Mouse (Mus musculus) heart, postnatal 0 days (tissue): Measurements from ENCODE around the gene Methig1.
"Not testable (repeated sequence)": the region's sequence is repeated elsewhere in the genome, so short reads cannot be mapped to it uniquely, and the experiment has no call there.

Source experiments
- CTCF ChIP-seq: IDR thresholded peaks from 2 replicates; pipeline ENCODE4 v1.5.1; 2016; ENCODE audit warnings: antibody characterized with exemption, control low read depth, low read depth
- EP300 ChIP-seq: IDR thresholded peaks from 2 replicates; pipeline ENCODE4 v1.6.1; 2016; ENCODE audit warnings: antibody characterized with exemption, low read depth

DNA sequence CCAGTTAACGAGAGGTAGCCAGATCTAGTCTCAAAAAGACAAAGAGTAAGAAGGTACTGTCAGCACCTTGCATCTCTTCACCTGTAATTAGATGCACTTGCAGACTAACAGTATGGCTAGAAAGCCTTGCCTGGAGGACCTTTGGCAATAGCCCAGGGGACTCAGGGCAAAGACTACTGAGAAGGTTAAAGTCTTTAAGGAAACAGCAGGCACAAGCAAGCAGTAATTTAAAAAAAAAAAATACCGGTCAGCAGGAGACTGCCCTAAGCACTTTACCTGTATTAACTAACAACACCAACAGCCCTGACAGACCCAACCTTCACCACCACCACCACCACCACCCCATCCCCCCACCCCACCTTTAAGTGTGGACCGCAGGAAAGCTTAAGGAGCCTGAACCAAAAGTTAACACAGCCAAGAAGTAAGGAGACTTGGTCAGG lies 68.8 kb downstream of the Methig1 start, which contains the start of gene Gm5475:
- not testable (repeated sequence) for TF ChIP-seq CTCF, EP300
